Mouse (Mus musculus) 3134 (cell line): ENCODE measurements around the gene Hist1h2an.
"Not testable (repeated sequence)": the region's sequence is repeated elsewhere in the genome, so short reads cannot be mapped to it uniquely, and the experiment has no call there.

ENCODE experiments used
- DNase-seq: peaks from one replicate; pipeline ENCODE4 v3.0.0-alpha.2; 2011; ENCODE audit warnings: low spot score; ENCODE audit not compliant: insufficient read length; ENCODE audit errors: extremely low read depth

Gene Hist1h2an

DNA sequence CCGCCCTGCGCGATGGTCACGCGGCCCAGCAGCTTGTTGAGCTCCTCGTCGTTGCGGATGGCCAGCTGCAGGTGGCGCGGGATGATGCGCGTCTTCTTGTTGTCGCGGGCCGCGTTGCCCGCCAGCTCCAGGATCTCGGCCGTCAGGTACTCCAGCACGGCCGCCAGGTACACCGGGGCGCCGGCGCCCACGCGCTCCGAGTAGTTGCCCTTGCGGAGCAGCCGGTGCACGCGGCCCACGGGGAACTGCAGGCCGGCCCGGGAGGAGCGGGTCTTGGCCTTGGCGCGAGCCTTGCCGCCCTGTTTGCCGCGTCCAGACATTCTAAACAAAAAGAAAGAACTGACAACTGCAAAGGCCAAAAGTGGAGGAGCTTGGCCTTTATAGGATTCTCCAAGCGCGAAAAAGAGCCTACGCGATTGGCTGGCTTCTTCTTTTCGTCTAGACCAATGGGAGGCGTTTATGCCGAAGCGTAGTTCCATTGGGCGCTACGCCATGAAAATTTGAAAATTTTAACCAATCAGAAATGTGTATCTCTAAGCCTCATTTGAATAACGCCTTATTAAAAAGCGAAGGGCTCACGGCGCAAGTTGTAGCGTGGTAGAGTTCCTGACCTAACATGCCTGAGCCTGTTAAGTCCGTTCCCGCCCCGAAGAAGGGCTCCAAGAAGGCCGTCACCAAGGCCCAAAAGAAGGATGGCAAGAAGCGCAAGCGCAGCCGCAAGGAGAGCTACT is at the start of gene Hist1h2an, which contains the start of gene Hist1h2bp:
Hist1h2an (minus strand) TSS at position 320 of the 731 bp plus-strand sequence.
Hist1h2bp (plus strand) TSS at position 563 of the 731 bp plus-strand sequence.
- peak; percentile 92 for DNase-seq

DNA sequence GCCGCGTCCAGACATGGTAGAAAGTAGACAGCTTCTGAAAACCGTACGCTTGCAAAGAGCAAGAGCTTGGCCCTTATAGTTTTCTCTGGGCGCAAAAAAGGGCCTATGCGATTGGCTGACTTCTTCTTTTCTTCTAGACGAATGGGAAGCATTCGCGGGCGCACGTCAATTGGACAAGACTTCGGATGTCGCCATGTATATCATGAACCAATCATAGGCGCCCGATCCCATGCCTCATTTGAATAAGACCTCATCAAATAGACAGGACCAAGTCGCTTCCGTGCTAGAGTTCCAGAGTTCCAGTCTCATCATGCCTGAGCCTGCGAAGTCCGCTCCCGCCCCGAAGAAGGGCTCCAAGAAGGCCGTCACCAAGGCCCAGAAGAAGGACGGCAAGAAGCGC is 46.4 kb upstream of the Hist1h2an start, which contains the start of the genes Hist1h2ap and Hist1h2br:
Hist1h2ap (minus strand) TSS at position 47 of the 400 bp plus-strand sequence.
Hist1h2br (plus strand) TSS at position 283 of the 400 bp plus-strand sequence.
- DNase-seq, result not testable (repeated sequence)

DNA sequence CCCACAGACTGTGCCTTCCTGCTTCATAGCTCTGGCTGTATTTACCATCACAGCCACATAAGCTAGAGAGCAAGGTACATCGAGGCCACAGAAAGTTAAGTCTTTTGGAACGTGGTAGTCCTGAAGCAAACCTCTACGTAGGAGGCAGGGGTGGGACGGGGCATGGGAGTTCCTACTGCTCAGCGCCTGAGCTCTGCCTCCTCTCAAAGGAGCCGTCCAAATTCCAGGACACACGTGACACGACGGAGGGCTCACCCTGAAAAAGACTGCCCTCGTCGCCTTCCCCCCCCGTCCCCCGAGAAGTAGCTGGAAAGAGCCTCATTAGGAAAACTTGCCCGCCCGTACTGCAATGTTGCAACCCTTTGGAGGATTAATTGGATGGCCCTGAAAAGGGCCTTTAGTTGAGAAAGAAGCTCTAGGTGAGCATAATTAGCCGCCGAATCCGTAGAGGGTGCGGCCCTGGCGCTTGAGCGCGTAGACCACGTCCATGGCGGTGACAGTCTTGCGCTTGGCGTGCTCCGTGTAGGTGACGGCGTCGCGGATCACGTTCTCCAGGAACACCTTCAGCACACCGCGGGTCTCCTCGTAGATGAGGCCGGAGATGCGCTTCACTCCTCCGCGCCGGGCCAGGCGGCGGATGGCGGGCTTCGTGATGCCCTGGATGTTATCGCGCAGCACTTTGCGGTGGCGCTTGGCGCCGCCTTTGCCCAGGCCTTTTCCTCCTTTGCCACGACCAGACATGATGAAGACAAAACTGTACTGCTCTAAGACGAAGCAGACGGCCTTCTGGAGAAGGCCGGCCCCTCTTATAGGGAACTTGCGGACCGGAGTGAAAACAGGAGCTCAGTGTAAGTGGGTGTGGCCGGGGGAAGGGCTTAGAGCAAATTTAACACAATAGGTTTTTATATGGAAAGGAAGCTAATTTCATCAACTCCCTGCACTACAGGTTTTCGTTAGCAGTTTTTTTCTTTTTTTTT is 44.7 kb upstream of the Hist1h2an start, which contains the start of gene Hist1h4n:
Hist1h4n (minus strand) TSS at position 779 of the 977 bp plus-strand sequence.
- not testable (repeated sequence) for DNase-seq

DNA sequence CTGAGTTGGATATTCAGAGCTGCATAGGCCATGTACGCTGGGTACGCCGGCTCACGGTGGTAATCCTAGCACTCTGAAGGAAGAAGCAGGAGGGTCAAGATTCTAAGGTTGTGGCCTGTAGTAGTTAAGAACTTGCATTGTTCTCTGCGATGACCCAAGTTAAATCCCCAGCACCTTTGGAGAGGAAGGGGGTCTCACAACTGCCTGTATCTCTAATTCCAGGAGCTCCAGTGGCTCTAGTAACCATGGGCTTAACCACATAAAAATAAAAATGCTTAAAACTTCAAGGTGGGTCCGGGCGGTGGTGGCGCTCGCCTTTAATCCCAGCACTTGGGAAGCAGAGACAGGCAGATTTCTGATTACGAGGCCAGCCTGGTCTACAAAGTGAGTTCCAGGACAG is 43.3 kb upstream of the Hist1h2an start:
- DNase-seq, result peak; percentile 31

DNA sequence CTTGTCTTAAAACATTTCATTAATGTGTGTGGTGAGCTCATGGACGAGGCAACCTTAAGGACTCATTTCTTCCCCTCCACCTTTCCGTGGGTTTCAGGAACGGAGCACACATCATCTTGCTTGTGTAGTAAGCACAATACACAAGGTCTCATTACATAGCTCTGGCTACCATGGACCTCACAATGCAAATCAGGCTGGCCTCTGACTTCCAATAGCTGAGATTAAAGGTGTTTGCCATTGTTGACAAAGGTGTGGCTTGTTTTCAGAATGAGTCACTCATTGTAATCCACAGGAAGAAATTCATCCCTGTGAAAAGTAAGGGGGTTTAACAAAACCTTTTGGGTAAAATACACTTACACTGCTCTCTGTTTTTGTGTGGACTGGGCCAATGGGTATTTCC is 41.5 kb upstream of the Hist1h2an start:
- DNase-seq, result no peak

DNA sequence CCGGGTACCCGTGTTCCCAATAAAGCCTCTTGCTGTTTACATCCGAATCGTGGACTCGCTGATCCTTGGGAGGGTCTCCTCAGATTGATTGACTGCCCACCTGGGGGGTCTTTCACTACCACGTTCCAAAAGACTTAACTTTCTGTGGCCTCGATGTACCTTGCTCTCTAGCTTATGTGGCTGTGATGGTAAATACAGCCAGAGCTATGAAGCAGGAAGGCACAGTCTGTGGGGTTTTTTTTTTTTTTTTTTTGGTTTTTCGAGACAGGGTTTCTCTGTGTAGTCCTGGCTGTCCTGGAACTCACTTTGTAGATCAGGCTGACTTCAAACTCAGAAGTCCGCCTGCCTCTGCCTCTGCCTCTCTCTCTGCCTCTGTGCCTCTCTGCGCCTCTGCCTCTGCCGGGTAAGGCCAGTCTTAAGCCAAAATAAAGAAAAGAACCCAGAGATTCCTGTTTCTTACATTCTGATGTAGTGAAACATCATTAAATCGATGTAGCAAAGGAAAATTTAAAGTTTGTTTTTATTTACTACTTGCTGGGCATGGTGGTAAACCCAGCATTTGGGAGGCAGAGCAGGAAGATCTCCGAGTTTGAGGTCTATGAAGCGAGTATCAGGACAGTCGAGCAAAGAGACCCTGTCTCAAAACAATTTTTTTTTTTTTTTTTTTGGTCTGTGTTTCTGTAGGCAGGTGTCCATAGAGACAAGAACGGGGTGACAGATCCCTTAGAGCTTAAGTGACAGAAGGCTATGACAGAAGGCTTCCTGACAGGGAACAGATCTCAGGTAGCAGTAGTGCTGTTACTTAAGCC is 33.3 kb upstream of the Hist1h2an start:
- not testable (repeated sequence) for DNase-seq

DNA sequence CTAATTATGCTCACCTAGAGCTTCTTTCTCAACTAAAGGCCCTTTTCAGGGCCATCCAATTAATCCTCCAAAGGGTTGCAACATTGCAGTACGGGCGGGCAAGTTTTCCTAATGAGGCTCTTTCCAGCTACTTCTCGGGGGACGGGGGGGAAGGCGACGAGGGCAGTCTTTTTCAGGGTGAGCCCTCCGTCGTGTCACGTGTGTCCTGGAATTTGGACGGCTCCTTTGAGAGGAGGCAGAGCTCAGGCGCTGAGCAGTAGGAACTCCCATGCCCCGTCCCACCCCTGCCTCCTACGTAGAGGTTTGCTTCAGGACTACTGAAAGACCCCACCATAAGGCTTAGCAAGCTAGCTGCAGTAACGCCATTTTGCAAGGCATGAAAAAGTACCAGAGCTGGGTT is 25.1 kb upstream of the Hist1h2an start:
- DNase-seq, result not testable (repeated sequence)

DNA sequence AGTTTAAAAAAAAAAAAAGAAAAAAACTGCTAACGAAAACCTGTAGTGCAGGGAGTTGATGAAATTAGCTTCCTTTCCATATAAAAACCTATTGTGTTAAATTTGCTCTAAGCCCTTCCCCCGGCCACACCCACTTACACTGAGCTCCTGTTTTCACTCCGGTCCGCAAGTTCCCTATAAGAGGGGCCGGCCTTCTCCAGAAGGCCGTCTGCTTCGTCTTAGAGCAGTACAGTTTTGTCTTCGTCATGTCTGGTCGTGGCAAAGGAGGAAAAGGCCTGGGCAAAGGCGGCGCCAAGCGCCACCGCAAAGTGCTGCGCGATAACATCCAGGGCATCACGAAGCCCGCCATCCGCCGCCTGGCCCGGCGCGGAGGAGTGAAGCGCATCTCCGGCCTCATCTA is 24.5 kb upstream of the Hist1h2an start, which contains the start of gene Hist1h4m:
Hist1h4m (plus strand) TSS at position 208 of the 400 bp plus-strand sequence.
- DNase-seq, result not testable (repeated sequence)

DNA sequence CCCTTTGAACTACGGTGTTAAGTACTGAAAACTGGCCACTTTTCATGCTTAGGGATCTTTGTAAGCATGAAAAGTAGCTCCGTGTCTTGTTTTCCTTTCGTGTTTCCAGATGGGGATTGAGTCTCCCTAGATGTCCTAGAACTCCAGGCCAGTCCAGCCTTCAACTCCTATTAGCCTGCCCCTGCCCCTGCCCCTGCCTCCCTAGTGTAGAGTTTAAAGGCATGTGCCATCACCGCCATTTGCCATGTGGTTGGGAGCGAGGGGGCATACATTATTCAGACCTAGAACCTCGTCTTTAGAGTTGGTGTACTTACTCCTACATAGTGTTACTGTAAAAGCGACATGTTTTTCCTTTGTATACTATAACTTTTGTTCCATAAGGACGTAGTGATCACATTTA is 24.1 kb upstream of the Hist1h2an start:
- not testable (repeated sequence) for DNase-seq

DNA sequence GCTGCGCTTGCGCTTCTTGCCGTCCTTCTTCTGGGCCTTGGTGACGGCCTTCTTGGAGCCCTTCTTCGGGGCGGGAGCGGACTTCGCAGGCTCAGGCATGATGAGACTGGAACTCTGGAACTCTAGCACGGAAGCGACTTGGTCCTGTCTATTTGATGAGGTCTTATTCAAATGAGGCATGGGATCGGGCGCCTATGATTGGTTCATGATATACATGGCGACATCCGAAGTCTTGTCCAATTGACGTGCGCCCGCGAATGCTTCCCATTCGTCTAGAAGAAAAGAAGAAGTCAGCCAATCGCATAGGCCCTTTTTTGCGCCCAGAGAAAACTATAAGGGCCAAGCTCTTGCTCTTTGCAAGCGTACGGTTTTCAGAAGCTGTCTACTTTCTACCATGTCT is 23.1 kb upstream of the Hist1h2an start, which contains the start of the genes Hist1h2bq and Hist1h2ao:
Hist1h2bq (minus strand) TSS at position 125 of the 400 bp plus-strand sequence.
Hist1h2ao (plus strand) TSS at position 393 of the 400 bp plus-strand sequence.
- DNase-seq, result not testable (repeated sequence)

DNA sequence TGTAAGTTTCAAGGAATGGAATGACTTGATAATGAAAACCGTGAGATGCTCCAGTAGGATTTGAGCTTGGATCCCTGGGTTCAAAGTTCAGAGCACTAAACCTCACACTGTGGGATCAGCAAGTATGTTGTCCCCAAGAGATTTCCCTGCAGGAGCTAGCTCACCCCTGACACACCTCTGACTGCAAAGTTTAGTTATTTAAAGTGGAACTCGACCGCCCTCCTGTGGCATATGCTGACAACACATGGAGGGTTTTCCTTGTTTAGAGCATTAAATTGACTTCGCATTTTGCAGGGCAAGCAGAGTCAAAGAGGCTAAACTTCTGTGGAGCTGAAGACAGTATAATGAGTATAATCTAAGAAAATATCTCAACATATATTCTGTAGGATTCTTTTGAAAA is 16.0 kb upstream of the Hist1h2an start:
- not testable (repeated sequence) for DNase-seq

DNA sequence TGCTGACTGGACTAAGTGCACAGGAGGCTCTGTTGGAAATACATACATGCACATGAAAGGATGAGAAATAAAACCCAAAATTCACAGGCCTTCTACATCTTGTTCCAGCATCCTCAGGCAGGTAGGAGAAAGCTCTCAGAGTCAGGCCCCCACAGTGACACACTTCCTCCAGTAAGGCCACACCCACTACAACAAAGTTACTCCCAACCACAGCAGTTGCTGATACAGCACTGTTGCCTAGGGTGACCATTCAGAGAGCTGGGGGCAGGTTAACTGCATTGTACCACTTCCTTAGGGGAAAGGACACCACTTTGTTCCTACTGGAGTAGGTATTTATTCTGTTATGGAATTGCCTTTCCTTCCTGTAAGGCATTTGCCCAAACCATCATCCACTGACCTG is 10.1 kb upstream of the Hist1h2an start:
- not testable (repeated sequence) for DNase-seq

DNA sequence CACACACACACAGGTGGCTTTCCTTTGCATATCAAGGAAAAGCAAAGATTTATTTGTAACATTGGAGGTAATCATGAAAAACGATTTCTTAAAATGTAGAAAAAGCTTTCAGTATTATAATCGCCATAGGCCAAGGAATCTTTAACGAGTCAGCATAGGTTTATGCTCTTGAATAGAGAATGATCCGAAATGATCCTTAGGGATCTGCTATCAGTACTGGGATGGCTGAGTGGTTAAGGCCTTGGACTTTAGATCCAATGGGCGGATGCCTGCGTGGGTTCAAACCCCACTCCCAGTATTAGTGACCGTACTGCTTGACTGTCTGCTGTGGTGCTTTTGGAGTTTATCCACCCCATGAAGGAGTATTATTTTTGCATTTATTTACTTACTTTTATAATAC is 8.6 kb upstream of the Hist1h2an start:
- no peak for DNase-seq

DNA sequence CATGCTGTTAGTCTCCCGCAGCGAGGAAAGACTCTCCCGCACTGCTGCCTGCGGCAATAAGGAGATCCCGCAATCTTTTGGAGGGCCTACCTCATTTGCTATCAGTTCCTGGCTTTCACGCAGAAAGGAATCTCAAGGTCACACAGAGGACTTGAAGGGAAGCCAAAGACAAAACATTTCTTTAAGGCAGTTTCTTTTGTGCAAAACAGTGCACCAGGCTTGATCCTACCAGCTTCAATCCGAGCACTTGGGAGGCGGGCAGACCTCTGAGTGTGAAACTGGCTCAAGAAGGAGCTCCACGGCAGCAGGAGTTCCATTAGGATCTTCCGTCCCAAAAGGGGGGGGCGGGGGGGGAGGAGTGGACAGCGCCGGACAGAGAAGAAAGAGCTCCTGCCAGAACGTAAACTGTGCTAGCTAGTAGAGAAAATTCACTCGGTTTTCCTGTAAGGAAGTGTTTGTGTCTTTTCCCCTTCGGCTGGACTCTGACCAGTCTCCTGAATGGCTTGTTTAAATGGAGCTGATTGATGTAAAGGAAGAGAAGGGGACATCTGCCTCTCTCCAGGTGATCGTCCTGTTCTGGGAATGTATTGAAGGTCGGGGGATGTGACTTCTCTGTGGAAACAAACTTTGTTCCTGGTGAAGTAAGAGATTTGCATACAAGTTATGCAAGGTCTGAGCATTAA is 3.7 kb upstream of the Hist1h2an start:
- DNase-seq, result no peak

DNA sequence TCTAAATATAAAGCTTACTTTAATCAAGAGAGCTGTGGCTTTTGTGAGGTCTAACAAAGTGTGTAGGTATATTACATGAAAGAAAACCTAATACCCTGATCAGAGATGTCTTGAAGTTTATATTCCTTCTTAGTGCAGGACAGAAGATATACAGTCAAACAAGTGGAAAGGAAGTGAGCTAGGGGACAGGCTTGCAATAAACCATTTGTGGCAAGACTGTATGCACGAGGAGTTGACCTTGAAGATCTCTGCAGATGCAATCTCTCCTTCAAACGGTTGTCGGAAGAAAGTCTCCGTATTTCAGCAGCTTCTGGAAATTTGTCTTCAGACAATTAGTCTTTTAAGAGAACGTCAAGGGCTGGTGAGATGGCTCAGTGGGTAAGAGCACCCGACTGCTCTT is 2.9 kb upstream of the Hist1h2an start:
- DNase-seq, result no peak

DNA sequence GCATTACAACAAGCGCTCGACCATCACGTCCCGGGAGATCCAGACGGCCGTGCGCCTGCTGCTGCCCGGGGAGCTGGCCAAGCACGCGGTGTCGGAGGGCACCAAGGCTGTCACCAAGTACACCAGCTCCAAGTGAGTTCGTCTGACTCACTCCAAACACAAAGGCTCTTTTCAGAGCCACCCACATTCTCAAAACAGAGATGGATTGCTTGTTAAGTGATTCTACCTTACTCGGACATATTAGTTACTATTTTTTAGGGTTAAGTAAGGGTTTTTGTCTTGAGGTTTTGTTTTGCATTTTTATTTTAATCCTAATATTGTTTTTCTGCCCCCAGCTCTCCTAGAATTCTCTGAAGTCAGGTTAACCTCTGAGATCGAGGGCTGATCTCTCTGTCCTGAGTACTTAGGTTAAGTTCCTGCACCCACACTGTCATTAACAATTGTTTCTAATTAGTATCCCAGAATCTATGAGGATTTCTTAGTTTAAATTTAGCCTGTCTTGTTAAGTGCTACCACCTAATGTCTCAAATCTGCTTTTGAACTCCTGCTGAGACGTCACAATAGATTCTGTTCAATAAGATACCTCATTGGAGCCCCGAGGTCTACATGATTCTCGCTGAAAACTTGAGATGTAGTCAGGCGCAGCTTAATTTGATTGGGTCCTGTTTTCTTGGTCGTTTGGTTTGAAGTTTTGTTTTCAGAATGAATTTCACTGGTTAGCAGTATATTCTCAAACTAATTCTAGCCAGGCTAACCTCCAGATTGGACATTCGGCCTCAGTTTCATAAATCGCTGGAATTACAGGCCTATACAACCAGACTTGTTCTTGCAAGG is 959 bp upstream of the Hist1h2an start:
- DNase-seq, result peak; percentile 63

DNA sequence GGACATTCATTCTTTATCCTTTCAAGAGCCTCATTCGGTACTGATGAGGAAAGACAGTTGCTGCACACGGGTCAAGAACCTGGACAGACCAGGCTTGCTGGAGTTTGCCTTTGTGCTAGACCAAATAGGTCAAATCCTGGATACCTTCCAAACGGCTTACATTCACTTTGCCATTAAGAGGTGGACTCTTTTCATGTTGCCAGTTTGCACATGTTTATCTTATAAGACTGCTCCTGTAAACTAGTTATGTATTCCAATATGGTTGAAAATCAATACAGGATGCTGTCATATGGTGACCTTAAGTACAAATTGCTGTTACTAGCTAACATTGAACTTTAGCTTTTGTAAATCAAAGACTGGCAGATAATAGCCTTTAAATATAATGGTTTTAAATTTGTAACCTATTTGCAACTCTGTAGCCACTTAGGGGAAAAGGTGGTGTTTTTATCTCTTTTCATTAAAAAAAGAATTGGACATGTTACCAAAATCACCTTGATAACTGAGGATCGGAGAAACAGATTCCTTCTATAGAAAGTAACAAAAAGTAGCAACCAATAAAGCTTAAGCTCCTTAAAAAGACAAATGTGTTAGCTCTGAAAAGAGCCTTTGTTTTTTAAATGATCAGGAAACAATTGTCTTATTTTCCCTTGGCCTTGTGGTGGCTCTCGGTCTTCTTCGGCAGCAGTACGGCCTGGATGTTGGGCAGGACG is 674 bp downstream of the Hist1h2an start:
- DNase-seq, result peak; percentile 79

DNA sequence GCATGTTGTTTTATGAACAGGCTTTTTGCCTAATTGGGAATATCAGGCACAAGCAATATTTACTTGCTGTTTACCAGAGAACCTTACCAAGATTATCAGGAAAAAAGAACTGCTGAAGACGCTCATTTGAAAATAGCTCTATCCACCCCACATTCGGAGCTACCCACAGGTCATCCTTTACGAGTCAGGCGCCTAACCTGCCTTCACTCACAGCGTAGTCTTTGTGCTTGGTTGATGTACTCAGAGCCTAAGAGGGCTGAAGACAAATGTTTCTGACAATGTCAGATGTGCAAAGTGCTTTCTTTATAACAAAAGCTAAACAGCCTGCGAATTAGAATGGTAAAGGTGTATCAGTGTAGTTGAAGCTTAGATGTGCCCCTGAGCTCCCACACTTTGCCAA is 2.7 kb downstream of the Hist1h2an start:
- no peak for DNase-seq
